In genomic region chr7:118242309-118242708, GRCm38 (mm10) we compare ENCODE assay signal across 9 mouse cellular contexts. TPM values are rescaled to one million over a fixed set of nuclear protein-coding genes. Genes with fewer than 3 reads are reported as not detected.
DNase-seq lines count a peak whose midpoint lies in the region; ATAC-seq and TF ChIP-seq lines count a peak whose summit lies in the region.
"Had no signal": no experiment of that assay in that cellular context is flagged by ENCODE, and none has a peak within 500 bp of the region (broad histone marks: within the 10 kb centered on the region; RNA-seq: fewer than 3 reads in every experiment).

No protein-coding gene starts in this region.

- WGBS in heart, embryonic 12.5 days: 19% methylated on average over 6 of the region's 6 CpGs
- WGBS in forebrain, embryonic 15.5 days: 24% methylated on average over 6 of the region's 6 CpGs
- WGBS in liver, postnatal 0 days (ENCODE audit: insufficient replicate concordance): 14% methylated on average over 6 of the region's 6 CpGs

- no peak for TF ChIP-seq POLR2A in ES-Bruce4 (IDR thresholded peaks at IDR 0.05; ENCODE audit: insufficient read depth, low read length)

- TF ChIP-seq CTCF in ES-Bruce4 (IDR thresholded peaks at IDR 0.05; ENCODE audit: low read depth, low read length): no peak
- no peak for TF ChIP-seq CTCF in liver, postnatal 0 days (IDR thresholded peaks at IDR 0.05; ENCODE audit: low read depth)

- H3K4me2 ChIP-seq in heart, embryonic 12.5 days: peak overlapping the region; percentile 63
- peak overlapping the region; percentile 66 for H3K4me2 ChIP-seq in forebrain, embryonic 15.5 days (replicated peaks)
- peak overlapping the region; percentile 77 for H3K4me2 ChIP-seq in liver, postnatal 0 days (ENCODE audit: low read depth, low read length)

- H3K4me3 ChIP-seq in heart, embryonic 12.5 days: peak overlapping the region; percentile 92
- 0 out of 2 replicates have a peak overlapping the region, but pooled peaks have one; percentile 30 for H3K4me3 ChIP-seq in ES-Bruce4 (ENCODE audit: low read depth, low read length)
- H3K4me3 ChIP-seq in forebrain, embryonic 15.5 days: peak overlapping the region; percentile 80
- H3K4me3 ChIP-seq in liver, postnatal 0 days (ENCODE audit: low read depth, low read length): peak overlapping the region; percentile 63

- intact Hi-C loops in heart, postnatal 25 days (cut with DNase I): loop anchor here (5.0 kb wide), 1 partner anchor 35 kb away; no protein-coding TSS in a partner anchor
- intact Hi-C loops in left cerebral cortex, postnatal 25 days (cut with DNase I): loop anchor here (5.0 kb wide), 2 partner anchors 55 to 115 kb away; partner anchors contain the start of gene Arl6ip1

- peaks cover 14% of the 10 kb centered on the region; the same call in 1 of the 2 replicates for H3K4me1 ChIP-seq in heart, embryonic 12.5 days (replicated peaks)
- H3K4me1 ChIP-seq in ES-Bruce4 (ENCODE audit: control insufficient read depth, insufficient read depth, low read length): no peaks in the 10 kb centered on the region
- H3K4me1 ChIP-seq in forebrain, embryonic 15.5 days: peaks cover 20% of the 10 kb centered on the region
- peaks cover 9% of the 10 kb centered on the region for H3K4me1 ChIP-seq in liver, postnatal 0 days (ENCODE audit: insufficient read depth)

- TF ChIP-seq EP300 in ES-Bruce4 (IDR thresholded peaks at IDR 0.05; ENCODE audit: insufficient read depth, low read depth, low read length): no peak
- no peak for TF ChIP-seq EP300 in liver, postnatal 0 days (IDR thresholded peaks at IDR 0.05; ENCODE audit: low read depth)

- 0 out of 2 replicates have a peak, but pooled peaks cover 4% of the 10 kb centered on the region for H3K9me3 ChIP-seq in heart, embryonic 12.5 days (replicated peaks)
- no peaks in the 10 kb centered on the region for H3K9me3 ChIP-seq in ES-Bruce4 (replicated peaks; ENCODE audit: control insufficient read depth, insufficient read depth, low read length, poor library complexity, severe bottlenecking)
- H3K9me3 ChIP-seq in forebrain, embryonic 15.5 days: no peaks in the 10 kb centered on the region
- no peaks in the 10 kb centered on the region for H3K9me3 ChIP-seq in liver, postnatal 0 days (ENCODE audit: low read length)

- DNase-seq in heart, postnatal 25 days (ENCODE audit: low spot score): no peak
- no peak for DNase-seq in liver, postnatal 0 days
- DNase-seq in left cerebral cortex, postnatal 25 days (ENCODE audit: low spot score in 2 of 2): no peak
- no peak for DNase-seq in cerebellum, adult 11 months

- peak overlapping the region; percentile 94 for H3K9ac ChIP-seq in heart, embryonic 12.5 days
- H3K9ac ChIP-seq in ES-Bruce4 (ENCODE audit: low read depth, poor library complexity, severe bottlenecking): peak overlapping the region; percentile 97
- peak overlapping the region; percentile 79 for H3K9ac ChIP-seq in forebrain, embryonic 15.5 days (replicated peaks)
- H3K9ac ChIP-seq in liver, postnatal 0 days (replicated peaks): peak overlapping the region; percentile 87

- H3K27me3 ChIP-seq in heart, embryonic 12.5 days (replicated peaks): no peaks in the 10 kb centered on the region
- no peaks in the 10 kb centered on the region for H3K27me3 ChIP-seq in ES-Bruce4 (ENCODE audit: control insufficient read depth, insufficient read depth, low read length, poor library complexity, severe bottlenecking)
- H3K27me3 ChIP-seq in forebrain, embryonic 15.5 days: no peaks in the 10 kb centered on the region
- H3K27me3 ChIP-seq in liver, postnatal 0 days (ENCODE audit: insufficient read depth, low read length): no peaks in the 10 kb centered on the region
- H3K27me3 ChIP-seq: Patski had no signal

- no peak for ATAC-seq in heart, embryonic 12.5 days (ENCODE audit: insufficient number of reproducible peaks, low FRiP score)
- no peak for ATAC-seq in forebrain, embryonic 15.5 days (replicated peaks)
- no peak for ATAC-seq in liver, postnatal 0 days
- ATAC-seq in monocyte, adult 5-6 weeks (replicated peaks; ENCODE audit: insufficient number of reproducible peaks, low FRiP score, low TSS enrichment, poor library complexity, severe bottlenecking): no peak

- H3K27ac ChIP-seq in heart, embryonic 12.5 days (ENCODE audit: poor library complexity, severe bottlenecking): peak overlapping the region; percentile 95
- H3K27ac ChIP-seq in ES-Bruce4 (ENCODE audit: insufficient read depth, low read length): no peak overlapping the region
- peak overlapping the region; percentile 89; the same call in 1 of the 2 replicates for H3K27ac ChIP-seq in forebrain, embryonic 15.5 days (replicated peaks)
- peak overlapping the region; percentile 95 for H3K27ac ChIP-seq in liver, postnatal 0 days (ENCODE audit: low read depth)

- H3K36me3 ChIP-seq in heart, embryonic 12.5 days: no peaks in the 10 kb centered on the region
- no peaks in the 10 kb centered on the region for H3K36me3 ChIP-seq in ES-Bruce4 (ENCODE audit: control insufficient read depth, insufficient read depth, low read length, poor library complexity, severe bottlenecking)
- no peaks in the 10 kb centered on the region for H3K36me3 ChIP-seq in forebrain, embryonic 15.5 days
- H3K36me3 ChIP-seq in liver, postnatal 0 days (replicated peaks; ENCODE audit: insufficient read depth, low read length): no peaks in the 10 kb centered on the region

RNA-seq across cellular contexts. Expression of gene Smg1, which starts 1.2 kb away (rescaled TPM):
- polyA plus RNA-seq in heart, embryonic 12.5 days (2016; fragmentation: Nextera tagmentation; extraction: Ambion mirVana): 15.0 and 15.6 TPM in 2 replicates
- total RNA-seq in heart, postnatal 25 days (2021): 10 to 100 TPM; 35.9 to 41.0 TPM
- 87.1 and 90.8 TPM in 2 replicates for polyA plus RNA-seq in ES-Bruce4 (2011; ENCODE audit: insufficient read depth, insufficient read length, low read depth, missing spikeins)
- 21.0 and 24.4 TPM in 2 replicates for polyA plus RNA-seq in forebrain, embryonic 15.5 days (2015; fragmentation: Nextera tagmentation; extraction: Ambion mirVana)
- polyA plus RNA-seq in liver, postnatal 0 days (2015; fragmentation: Nextera tagmentation; extraction: Ambion mirVana): 3.5 and 4.0 TPM in 2 replicates
- total RNA-seq in monocyte, adult 5-6 weeks (2017): 80.6 to 144 TPM (median 86.0 TPM) in 3 replicates
- 10 to 100 TPM; 75.0 to 76.8 TPM for total RNA-seq in left cerebral cortex, postnatal 25 days (2021)

Comparison
In these comparisons a context has a peak if more than half of its experiments do, and no peak if none do; other contexts are left out.
1. H3K4me3 ChIP-seq: peak in every context shown above with its lines; median percentile 92 in heart, embryonic 12.5 days; 80 in forebrain, embryonic 15.5 days; 63 in liver, postnatal 0 days; 30 in ES-Bruce4.